Mouse (Mus musculus): ENCODE measurements around the gene Gdpd5. TPM values are rescaled to one million over a fixed set of nuclear protein-coding genes. Genes with fewer than 3 reads are reported as not detected.

The Gdpd5 gene
- polyA plus RNA-seq, 1 experiment: 18.5 TPM

DNA sequence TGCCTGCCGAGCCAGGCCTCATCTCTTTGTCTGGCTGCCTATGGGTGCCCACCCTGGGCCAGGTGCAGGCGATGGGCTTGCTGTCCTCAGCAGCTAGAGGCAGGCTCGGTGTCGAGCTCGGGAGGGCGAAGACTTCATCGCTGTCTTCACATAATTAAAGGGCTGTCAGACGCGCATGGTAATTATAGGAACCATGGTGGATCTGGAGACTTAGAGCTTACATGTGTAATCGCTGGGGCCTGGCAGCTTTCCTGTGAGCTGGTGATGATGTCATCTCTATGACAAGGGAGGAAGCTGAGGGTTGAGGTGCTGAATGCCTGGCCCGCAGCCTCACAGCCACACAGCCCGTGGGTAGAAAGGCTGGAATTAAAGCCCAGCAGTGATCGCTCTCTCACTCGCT, 51.0 kb downstream of the Gdpd5 start:
- Histone ChIP-seq H3K4me1 (replicated peaks; ENCODE audit: control insufficient read depth, insufficient read depth, low read length) (peaks cover 20% of the 10 kb centered on the region), H3K27me3 (ENCODE audit: control insufficient read depth, insufficient read depth, low read length) (no peaks in the 10 kb centered on the region), H3K36me3 (ENCODE audit: control insufficient read depth, insufficient read depth, low read length) (no peaks in the 10 kb centered on the region), H3K27ac (ENCODE audit: control insufficient read depth, insufficient read depth, low read length) (no peak overlapping the region), H3K4me3 (ENCODE audit: control insufficient read depth, insufficient read depth, low read length) (no peak overlapping the region)
- DNase-seq: no peak
- TF ChIP-seq POLR2A (IDR thresholded peaks at IDR 0.05; ENCODE audit: control insufficient read depth, extremely low read depth, insufficient read depth, low read length, poor library complexity): no peak
- TF ChIP-seq CTCF (IDR thresholded peaks at IDR 0.05; ENCODE audit: borderline replicate concordance, control insufficient read depth, extremely low read depth, insufficient read depth, low read length, poor library complexity): no peak
- 46% methylated on average over 14 of the region's 14 CpGs for WGBS

DNA sequence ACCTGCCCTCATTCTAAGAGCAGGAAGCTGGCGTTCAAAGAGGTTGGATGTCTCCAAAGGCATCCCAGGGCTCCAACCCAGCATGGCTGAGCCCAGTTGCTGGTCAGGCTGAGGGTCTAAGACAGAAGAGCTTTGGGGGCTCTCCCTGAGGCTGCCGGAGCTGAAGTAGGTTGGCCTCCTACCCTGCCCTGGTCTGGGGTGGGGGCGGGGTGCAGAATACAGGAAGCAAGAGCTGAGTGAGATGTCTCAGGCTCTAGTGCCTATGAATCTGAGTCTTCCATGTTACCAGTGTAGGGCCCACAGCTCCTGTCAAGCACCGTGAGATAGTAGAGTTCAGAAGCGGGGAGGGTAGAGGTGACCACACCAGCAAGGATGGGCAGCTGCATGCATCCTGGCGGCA, 51.6 kb downstream of the Gdpd5 start:
- no peak overlapping the region for H3K27ac ChIP-seq (ENCODE audit: control insufficient read depth, insufficient read depth, low read length)
- no peak for TF ChIP-seq CTCF (IDR thresholded peaks at IDR 0.05; ENCODE audit: borderline replicate concordance, control insufficient read depth, extremely low read depth, insufficient read depth, low read length, poor library complexity)
- no peak overlapping the region for H3K4me3 ChIP-seq (ENCODE audit: control insufficient read depth, insufficient read depth, low read length)
- no peaks in the 10 kb centered on the region for H3K27me3 ChIP-seq (ENCODE audit: control insufficient read depth, insufficient read depth, low read length)
- 74% methylated on average over 6 of the region's 6 CpGs for WGBS
- no peaks in the 10 kb centered on the region for H3K36me3 ChIP-seq (ENCODE audit: control insufficient read depth, insufficient read depth, low read length)
- peaks cover 20% of the 10 kb centered on the region for H3K4me1 ChIP-seq (replicated peaks; ENCODE audit: control insufficient read depth, insufficient read depth, low read length)
- DNase-seq: no peak

DNA sequence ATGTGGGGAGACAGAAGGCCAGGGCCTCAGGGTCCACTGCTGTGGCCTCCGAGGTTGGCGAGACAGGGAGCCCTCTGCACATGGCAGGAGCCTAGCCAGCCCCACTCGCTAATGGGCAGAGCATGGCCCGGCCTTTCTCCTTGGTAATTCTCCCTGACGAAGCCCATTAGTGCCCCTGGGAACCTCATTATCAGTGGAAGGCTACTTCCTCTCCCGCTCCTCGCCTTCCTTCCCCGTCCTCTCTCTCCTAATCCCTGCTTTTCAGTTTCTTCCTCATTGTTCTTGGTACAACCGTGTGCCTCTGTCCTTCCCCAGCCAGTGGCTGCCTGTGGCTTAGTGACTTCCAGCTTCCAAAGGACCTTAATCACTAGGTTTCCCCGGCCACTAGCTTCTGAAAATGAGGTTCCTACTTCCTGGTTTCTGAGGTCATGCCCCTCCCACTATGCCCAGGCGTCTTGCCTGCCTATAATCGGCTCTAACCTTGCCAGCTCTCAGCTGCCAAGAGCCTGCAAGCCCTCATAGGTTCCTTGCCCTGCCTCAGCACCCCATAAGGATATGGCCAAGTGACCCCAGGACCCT, 53.5 kb downstream of the Gdpd5 start:
- no peak overlapping the region for H3K27ac ChIP-seq (ENCODE audit: control insufficient read depth, insufficient read depth, low read length)

DNA sequence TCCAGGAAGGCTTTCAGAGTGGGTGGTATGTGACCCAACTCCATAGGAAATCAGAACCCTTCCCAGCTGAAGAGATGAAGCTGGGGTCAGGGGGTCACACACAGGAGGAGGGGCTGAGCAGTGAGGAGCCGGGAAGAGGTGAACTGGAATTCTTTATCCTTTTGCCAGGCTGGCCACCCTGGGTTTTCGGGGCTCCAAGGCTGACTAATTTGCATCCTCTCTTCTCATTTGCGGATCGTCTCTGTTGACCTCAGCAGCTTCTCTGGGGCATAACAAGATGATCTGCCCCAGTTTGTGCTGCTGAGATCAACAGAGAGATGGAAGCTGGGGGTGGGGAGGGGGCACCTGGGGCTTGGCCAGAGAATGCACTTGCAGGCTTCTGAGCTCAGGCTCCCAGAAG, 55.3 kb downstream of the Gdpd5 start:
- peaks cover 20% of the 10 kb centered on the region for H3K4me1 ChIP-seq (replicated peaks; ENCODE audit: control insufficient read depth, insufficient read depth, low read length)
- 91% methylated on average over 4 of the region's 4 CpGs for WGBS
- H3K4me3 ChIP-seq (ENCODE audit: control insufficient read depth, insufficient read depth, low read length): no peak overlapping the region
- DNase-seq: no peak
- no peak overlapping the region for H3K27ac ChIP-seq (ENCODE audit: control insufficient read depth, insufficient read depth, low read length)
- no peaks in the 10 kb centered on the region for H3K27me3 ChIP-seq (ENCODE audit: control insufficient read depth, insufficient read depth, low read length)
- TF ChIP-seq CTCF (IDR thresholded peaks at IDR 0.05; ENCODE audit: borderline replicate concordance, control insufficient read depth, extremely low read depth, insufficient read depth, low read length, poor library complexity) (no peak), POLR2A (IDR thresholded peaks at IDR 0.05; ENCODE audit: control insufficient read depth, extremely low read depth, insufficient read depth, low read length, poor library complexity) (no peak)
- H3K36me3 ChIP-seq (ENCODE audit: control insufficient read depth, insufficient read depth, low read length): no peaks in the 10 kb centered on the region

More for the DNA sequence above, 53.5 kb downstream of the Gdpd5 start:
- 53% methylated on average over 12 of the region's 12 CpGs for WGBS
- DNase-seq: no peak
- no peaks in the 10 kb centered on the region for H3K27me3 ChIP-seq (ENCODE audit: control insufficient read depth, insufficient read depth, low read length)
- TF ChIP-seq POLR2A (IDR thresholded peaks at IDR 0.05; ENCODE audit: control insufficient read depth, extremely low read depth, insufficient read depth, low read length, poor library complexity) (no peak), CTCF (IDR thresholded peaks at IDR 0.05; ENCODE audit: borderline replicate concordance, control insufficient read depth, extremely low read depth, insufficient read depth, low read length, poor library complexity) (no peak)
- H3K36me3 ChIP-seq (ENCODE audit: control insufficient read depth, insufficient read depth, low read length): no peaks in the 10 kb centered on the region
- no peak overlapping the region for H3K4me3 ChIP-seq (ENCODE audit: control insufficient read depth, insufficient read depth, low read length)
- H3K4me1 ChIP-seq (replicated peaks; ENCODE audit: control insufficient read depth, insufficient read depth, low read length): peaks cover 20% of the 10 kb centered on the region

DNA sequence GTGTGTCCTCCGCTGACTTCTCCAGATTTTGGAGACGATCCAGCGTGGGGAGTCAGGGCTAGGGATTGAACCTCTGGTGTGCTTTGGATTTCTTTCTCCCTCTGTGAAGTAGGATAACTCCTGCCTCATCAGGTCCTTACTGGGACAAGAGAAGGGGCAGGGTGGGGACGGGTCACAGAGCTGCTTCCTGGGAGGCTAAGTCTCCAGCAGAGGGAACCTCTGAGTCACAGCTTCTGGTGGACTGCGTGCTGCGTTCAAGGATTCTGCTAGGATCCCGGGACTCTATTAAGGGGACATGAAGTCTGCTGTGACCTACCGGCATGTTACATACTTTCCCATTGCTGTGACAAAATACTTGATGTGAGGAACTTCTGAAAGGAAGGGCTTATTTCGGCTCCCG, 57.7 kb downstream of the Gdpd5 start:
- no peaks in the 10 kb centered on the region for H3K27me3 ChIP-seq (ENCODE audit: control insufficient read depth, insufficient read depth, low read length)

GRCm38 (mm10) chr7:99441534-99442072, 60.4 kb downstream of the Gdpd5 start:
- no peak overlapping the region for H3K27ac ChIP-seq (ENCODE audit: control insufficient read depth, insufficient read depth, low read length)
- no peaks in the 10 kb centered on the region for H3K4me1 ChIP-seq (replicated peaks; ENCODE audit: control insufficient read depth, insufficient read depth, low read length)
- no peak for TF ChIP-seq CTCF (IDR thresholded peaks at IDR 0.05; ENCODE audit: borderline replicate concordance, control insufficient read depth, extremely low read depth, insufficient read depth, low read length, poor library complexity)
- no peak for TF ChIP-seq POLR2A (IDR thresholded peaks at IDR 0.05; ENCODE audit: control insufficient read depth, extremely low read depth, insufficient read depth, low read length, poor library complexity)
- WGBS: 74% methylated on average over 6 of the region's 6 CpGs
- no peaks in the 10 kb centered on the region for H3K27me3 ChIP-seq (ENCODE audit: control insufficient read depth, insufficient read depth, low read length)
- H3K4me3 ChIP-seq (ENCODE audit: control insufficient read depth, insufficient read depth, low read length): no peak overlapping the region
- DNase-seq: no peak
- H3K36me3 ChIP-seq (ENCODE audit: control insufficient read depth, insufficient read depth, low read length): no peaks in the 10 kb centered on the region

More for the DNA sequence above, 57.7 kb downstream of the Gdpd5 start:
- Histone ChIP-seq H3K36me3 (ENCODE audit: control insufficient read depth, insufficient read depth, low read length) (no peaks in the 10 kb centered on the region), H3K4me1 (replicated peaks; ENCODE audit: control insufficient read depth, insufficient read depth, low read length) (peaks cover 6% of the 10 kb centered on the region), H3K4me3 (ENCODE audit: control insufficient read depth, insufficient read depth, low read length) (no peak overlapping the region), H3K27ac (ENCODE audit: control insufficient read depth, insufficient read depth, low read length) (no peak overlapping the region)
- WGBS: 83% methylated on average over 10 of the region's 10 CpGs
- TF ChIP-seq POLR2A (IDR thresholded peaks at IDR 0.05; ENCODE audit: control insufficient read depth, extremely low read depth, insufficient read depth, low read length, poor library complexity) (no peak), CTCF (IDR thresholded peaks at IDR 0.05; ENCODE audit: borderline replicate concordance, control insufficient read depth, extremely low read depth, insufficient read depth, low read length, poor library complexity) (no peak)
- no peak for DNase-seq

DNA sequence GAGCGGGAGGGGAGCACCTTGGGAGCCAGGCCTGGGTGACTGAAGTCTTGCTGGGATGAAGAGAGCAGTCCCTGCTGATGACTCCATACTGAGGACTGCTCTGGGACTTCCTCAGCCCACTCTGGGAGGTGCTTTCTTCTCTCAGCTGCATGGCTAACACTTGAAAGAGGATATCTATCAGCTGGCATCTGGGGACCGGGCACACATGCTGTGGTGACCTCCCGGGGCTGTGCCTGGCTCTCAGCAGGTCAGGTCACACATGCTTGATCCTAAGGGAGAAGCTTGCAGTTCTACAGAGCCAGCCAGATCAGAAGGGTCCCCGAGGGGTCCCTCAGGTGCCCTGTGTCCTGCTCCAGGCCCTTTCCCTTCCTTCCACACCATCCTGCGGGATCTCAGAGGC, 62.0 kb downstream of the Gdpd5 start:
- Histone ChIP-seq H3K4me3 (ENCODE audit: control insufficient read depth, insufficient read depth, low read length) (no peak overlapping the region), H3K27ac (ENCODE audit: control insufficient read depth, insufficient read depth, low read length) (no peak overlapping the region), H3K36me3 (ENCODE audit: control insufficient read depth, insufficient read depth, low read length) (no peaks in the 10 kb centered on the region), H3K27me3 (ENCODE audit: control insufficient read depth, insufficient read depth, low read length) (no peaks in the 10 kb centered on the region), H3K4me1 (replicated peaks; ENCODE audit: control insufficient read depth, insufficient read depth, low read length) (peaks cover under 1% of the 10 kb centered on the region; the same call in 1 of the 2 replicates)
- TF ChIP-seq CTCF (IDR thresholded peaks at IDR 0.05; ENCODE audit: borderline replicate concordance, control insufficient read depth, extremely low read depth, insufficient read depth, low read length, poor library complexity): no peak
- no peak for TF ChIP-seq POLR2A (IDR thresholded peaks at IDR 0.05; ENCODE audit: control insufficient read depth, extremely low read depth, insufficient read depth, low read length, poor library complexity)
- DNase-seq: no peak
- 86% methylated on average over 5 of the region's 5 CpGs for WGBS
